Mouse (Mus musculus): ENCODE measurements at regions not wholly inside any gene's neighbourhood (a gene's known extent, or its start where the extent isn't known, plus 50 kb on each side); places are given as distances from the start of the nearest gene placed in this dataset.

- TF ChIP-seq CTCF (IDR thresholded peaks at IDR 0.05; ENCODE audit: borderline replicate concordance, control insufficient read depth, extremely low read depth, insufficient read depth, low read length, poor library complexity) (no peak), POLR2A (IDR thresholded peaks at IDR 0.05; ENCODE audit: control insufficient read depth, extremely low read depth, insufficient read depth, low read length, poor library complexity) (no peak)
These were observed 428.4 kb upstream of the Mef2c start for GRCm38 (mm10) chr13:83075320-83075877.

Data from thymus, adult 2 months (tissue).